Mouse (Mus musculus) c-Kit-positive CD71-positive TER-119-positive erythroid progenitor cells, embryonic 14.5 days (primary cell): ENCODE data around the gene Clca3b.
"Not testable (repeated sequence)": the region's sequence is repeated elsewhere in the genome, so short reads cannot be mapped to it uniquely, and the experiment has no call there.

Source experiments
- DNase-seq: peaks from one replicate; pipeline ENCODE4 v3.0.0-alpha.2; 2013; ENCODE audit warnings: low spot score

Gene Clca3b

DNA sequence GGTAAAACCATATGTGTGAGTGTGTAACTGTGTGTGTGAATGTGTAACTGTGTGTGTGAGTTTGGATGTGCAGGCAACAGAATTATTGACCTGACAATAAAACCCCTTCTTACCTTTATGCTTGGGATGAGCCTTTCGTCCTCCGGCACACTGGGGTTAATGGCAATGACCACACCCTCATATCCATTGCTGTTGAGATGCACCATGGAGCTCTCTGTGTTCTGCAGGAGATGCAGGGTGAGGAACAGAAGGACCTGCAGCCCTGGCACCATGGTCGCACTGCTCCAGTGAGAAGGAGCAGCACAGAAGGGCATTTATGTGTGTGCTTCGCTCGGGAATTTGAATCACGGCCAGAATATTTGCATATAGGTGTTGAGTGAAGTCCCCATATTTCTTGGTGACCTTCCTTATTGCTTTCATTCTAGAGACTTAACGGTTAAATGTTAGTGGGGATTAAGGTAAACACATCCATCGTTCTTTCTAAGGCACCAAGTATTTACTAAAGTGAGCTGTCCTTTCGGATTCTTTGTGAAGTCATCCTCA is at the start of gene Clca3b:
TSS of gene Clca3b (minus strand) at position 344 of the 543 bp plus-strand sequence.
- DNase-seq: not testable (repeated sequence)

DNA sequence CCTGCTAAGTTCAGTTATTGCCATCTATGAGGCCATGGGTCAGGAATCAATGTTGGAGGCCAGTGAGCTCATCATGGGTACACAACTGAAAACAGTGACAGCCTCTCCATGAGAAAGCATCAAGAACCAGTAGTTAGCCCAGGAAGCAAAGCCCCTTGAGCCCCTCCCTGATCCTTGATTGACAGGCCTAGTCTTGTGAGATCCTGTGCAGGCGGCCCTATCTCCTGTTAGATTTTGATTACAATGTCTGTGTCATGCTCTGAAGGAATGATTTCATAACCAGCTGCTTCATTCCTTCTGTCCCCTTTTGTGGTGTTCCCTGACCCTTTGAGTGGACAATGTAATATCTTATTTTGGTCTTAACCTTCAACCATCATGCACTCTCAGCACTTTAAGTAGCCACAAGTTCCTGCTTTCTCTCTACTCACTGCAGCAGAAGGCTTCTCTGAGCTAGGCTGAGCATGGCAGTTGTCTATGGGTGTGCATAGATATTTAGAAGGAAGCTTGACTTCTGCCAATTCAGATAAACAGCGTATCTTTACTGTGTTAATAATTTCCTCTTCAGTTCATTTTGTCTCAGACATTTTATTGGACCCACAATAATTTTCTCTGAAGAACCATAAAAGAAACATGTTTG is 48.0 kb upstream of the Clca3b start:
- no peak for DNase-seq

DNA sequence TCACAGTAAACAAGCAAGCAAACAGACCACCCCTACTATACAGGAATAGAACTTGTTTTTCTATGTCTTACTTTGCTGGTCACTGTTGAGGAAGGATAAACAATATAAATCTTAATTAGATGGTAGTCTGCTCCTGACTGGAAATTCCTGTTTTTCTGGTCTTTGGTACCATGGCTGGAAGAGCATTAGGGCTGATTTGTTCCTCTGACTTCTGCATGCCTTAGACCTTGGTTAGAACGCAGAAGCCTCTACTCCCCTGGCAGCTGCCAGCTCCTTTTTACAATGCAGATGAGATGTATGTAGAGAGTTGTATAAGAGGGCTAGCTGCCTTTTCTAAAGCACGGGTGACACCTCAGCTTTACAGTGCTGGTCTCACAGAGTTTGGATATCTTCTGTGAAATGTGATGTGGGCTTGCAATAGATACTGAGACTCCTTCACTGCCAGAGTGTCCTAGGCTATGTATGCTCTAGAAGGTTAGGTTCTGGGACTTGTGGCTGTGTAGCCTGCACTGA is 41.1 kb upstream of the Clca3b start:
- DNase-seq: no peak

DNA sequence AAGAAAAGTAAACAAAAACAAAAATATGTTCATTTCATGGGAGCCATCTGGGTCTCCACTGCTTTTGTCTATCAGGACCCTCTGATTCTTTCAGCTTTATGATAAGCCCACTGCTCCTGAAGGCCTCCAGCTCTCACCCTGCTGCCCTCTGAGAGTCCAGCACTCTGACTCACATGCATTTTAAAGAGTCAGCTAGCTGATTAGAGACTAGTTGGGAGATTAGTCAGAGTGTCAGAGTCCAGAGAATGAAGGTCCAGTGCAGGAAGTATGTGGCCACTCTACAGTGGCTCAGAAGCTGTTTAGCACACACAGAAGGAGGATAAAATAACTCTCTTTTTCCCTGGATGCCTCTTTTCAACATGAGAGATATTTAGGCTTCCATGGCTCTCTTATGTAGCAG is 37.8 kb upstream of the Clca3b start:
- no peak for DNase-seq

DNA sequence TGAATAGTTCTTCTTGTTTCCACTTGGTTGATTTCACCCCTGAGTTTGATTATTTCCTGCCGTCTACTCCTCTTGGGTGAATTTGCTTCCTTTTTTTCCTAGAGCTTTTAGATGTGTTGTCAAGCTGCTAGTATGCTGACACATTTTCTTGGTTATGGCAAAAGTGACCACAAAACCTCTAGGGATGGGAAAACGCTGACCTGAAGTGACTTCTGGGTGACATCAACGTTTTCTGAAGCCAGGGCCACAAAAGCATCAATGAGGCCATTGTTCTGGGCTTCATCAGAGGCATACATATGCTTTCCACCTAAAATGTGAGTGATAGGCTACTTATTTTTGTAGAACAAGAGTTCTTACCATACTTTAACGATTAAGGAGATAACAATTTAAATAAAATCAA is 22.9 kb upstream of the Clca3b start:
- DNase-seq: not testable (repeated sequence)

DNA sequence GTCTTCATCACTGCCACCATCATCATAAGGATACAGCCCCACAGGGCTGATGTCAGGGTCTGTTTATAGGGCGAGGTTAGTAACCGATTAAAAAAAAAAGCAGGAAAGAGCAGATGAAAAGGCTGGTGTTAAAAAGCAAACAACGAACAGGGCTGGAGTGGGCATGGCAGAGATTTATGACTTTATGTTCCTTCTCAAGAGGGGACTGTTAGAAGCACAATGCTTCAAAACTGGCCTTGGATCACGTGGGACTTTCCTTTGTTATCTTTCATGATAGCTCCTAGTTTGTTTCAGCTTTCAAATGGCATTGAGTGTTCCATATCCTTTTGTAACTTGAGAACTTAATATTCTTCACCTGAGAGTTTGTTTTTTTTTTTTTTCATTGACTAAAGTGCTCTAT is 427 bp upstream of the Clca3b start:
- no peak for DNase-seq

DNA sequence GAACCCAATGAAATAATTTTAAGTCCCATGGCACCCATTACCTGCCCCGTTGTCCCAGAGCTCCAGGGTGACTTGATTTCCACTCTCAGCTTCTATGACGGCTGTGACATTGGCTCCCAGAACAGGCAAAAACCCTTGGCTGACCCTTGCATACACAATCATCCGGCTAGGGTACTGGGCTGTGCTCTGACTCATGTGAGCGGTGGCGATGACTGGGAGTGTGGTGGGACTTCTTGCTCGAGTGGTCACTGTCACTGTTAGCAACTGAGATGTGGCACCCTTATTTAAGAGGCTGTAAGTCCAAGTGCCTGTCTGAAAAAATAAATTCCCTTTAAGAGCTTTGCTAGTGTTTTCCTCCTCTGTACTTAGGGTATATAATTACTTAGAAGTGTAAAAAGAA is 21.9 kb downstream of the Clca3b start:
- no peak for DNase-seq

DNA sequence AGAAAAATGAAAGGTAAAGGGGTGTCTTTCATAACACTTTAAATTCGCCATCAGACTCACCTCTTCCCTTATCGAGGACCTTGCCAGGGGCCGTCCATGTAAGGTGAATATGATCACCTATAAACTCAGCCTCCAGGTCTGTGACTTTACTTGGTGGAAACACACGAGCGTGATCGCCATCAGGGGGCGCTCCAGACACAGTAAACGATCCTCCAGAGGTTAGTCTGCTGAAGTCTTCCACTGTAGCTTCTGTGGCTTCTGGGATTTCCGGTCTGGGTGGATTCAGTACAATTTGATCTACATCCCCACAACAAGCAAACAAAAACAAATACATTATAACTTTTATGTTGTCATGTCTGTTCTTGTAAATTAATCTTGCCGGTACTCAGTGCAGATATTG is 24.0 kb downstream of the Clca3b start:
- peak; percentile 56 for DNase-seq

DNA sequence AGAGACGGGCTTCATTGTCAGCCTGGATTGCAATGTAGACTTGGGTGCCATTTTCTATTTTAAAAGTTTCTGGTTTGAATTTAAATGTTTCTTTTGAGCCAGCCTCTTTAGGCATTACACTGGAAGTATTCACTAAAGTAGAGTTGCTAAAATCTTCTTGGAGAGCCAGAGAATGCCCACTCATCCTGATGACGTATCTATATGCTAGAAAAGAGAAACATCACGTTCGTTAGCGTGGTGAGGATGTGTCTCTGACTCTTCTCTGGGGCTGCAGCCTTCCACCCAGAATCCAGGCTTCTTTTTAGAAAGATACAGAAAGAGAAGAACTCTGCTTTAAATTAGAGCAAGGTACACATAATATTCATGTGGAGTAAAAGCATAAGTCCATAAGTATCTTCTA is 25.8 kb downstream of the Clca3b start:
- DNase-seq: no peak

DNA sequence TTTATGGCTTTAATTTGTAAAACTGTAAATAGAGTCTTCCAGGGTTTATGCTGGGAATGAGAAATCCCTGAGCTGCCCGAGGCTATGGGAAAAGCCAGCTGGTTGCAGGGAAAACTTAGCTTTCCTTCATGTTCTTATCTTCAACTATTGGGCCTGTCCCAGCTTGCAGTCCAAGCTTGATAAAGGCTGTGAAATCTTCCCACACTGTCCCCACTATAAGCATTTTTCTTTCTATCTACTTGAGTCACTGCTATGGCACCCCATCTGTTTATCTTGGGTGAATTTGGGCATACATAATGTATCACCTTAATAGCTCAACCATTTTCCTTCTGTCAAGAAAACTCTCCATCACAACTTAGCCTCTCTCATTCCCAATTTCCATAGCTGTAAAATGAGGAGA is 28.5 kb downstream of the Clca3b start:
- DNase-seq: no peak

DNA sequence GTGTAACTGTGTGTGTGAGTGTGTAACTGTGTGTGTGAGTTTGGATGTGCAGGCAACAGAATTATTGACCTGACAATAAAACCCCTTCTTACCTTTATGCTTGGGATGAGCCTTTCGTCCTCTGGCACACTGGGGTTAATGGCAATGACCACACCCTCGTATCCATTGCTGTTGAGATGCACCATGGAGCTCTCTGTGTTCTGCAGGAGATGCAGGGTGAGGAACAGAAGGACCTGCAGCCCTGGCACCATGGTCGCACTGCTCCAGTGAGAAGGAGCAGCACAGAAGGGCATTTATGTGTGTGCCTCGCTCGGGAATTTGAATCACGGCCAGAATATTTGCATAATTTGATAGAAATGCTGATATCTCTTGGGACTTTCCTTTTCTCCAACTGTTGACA is 29.9 kb downstream of the Clca3b start, which contains the start of gene Clca3a2:
TSS of gene Clca3a2 (minus strand) at position 276 of the 400 bp plus-strand sequence.
- not testable (repeated sequence) for DNase-seq

DNA sequence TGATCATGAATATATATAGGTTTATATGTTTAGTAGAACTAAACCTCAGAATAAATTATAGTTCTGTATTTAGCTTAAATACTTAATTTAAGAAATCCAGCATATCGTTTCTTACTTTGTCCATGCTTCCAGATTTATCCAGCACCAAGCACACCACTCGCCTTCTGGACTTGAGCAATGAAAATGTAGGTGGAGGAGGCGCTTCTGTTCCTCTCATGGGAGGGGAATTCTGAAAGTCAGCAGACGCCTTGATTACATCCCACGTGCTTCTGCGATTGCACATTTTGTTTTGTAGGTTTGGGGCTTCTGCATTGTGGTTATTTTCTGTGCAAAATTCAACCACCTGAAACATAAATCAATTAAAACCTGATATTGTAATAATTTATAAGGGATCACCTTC is 35.8 kb downstream of the Clca3b start:
- DNase-seq: not testable (repeated sequence)

DNA sequence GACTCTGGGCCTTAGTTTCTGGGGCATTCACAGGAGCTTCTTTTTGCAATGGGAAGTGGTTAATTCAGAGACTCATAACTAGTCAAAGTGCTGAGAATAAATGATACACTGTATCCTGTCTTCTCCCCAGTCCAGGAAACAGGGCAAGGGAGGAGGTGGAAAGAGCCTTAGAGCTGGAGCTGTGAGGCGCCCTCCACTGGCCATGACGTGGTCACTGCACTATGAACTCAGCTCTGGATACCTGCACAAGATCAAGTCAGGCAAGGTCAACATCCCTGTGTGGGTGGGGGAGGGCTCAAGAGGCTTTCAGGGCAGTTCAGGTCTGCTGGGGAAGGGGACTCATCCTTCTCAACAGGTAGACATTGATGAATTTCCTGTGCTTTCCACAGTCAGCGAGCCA is 37.3 kb downstream of the Clca3b start:
- no peak for DNase-seq

DNA sequence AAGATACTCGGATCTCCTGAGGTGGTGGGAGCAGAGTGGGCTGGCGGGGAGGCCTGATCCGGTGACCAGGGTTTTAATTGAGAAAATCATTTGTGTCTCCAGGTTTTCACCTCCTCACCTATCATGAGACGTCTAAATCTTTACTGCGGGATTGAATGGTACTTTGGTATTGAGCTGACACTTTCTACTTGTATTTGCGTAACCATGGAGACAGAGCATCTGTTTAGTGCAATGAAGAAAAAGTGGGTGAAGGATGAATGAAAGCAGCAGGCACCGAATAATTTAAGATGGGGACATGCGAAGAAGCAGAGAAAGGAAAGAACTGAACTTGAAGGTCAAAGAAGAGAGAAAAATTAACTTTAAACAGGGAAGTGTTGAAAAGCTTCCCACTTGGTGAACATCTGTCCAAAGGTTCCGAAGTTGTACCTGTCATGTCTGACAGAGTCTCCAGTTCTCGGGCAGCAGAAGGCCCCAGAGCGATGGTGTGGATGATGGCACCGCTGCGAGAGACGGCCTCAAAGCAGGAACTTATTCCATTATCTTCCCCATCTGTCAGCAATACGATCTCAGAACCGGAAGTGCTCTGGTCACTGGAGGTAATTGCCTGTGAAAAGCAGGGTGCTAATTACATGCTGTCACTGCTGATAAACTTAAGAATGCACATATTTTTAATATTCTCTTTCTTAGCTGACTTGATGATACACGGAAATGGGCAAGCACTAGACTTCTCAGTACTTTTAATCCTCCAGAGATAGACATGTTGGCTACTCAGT is 40.8 kb downstream of the Clca3b start:
- not testable (repeated sequence) for DNase-seq

DNA sequence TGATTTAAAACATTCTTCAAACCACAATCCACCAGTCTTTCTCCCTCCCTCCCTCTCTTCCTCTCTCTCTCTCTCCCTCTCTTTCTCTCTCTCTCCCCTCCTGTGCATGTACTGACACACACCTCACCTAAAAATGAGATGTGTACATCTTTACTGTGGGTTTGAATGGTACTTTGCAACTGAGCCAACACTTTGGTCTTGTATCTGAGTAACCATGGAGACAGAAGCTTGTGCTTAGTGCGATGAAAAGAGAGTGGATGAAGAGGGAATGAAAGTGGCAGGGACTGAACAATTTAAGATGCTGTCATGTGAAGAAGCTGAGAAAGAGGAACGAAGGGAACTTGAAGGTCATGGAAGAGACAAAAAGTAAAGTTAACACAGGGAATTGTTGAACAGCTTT is 42.5 kb downstream of the Clca3b start:
- DNase-seq: not testable (repeated sequence)

DNA sequence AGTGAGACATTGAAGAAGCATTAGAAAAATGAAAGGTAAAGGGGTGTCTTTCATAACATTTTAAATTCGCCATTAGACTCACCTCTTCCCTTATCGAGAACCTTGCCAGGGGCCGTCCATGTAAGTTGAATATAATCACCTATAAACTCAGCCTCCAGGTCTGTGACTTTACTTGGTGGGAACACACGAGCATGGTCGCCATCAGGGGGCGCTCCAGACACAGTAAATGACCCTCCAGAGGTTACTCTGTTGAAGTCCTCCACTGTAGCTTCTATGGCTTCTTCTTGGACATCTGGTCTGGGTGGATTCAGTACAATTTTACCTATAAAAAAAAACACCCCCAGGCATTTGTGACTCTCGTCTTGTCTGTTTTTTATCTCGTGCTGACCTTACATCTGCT is 47.3 kb downstream of the Clca3b start:
- DNase-seq: peak; percentile 41

DNA sequence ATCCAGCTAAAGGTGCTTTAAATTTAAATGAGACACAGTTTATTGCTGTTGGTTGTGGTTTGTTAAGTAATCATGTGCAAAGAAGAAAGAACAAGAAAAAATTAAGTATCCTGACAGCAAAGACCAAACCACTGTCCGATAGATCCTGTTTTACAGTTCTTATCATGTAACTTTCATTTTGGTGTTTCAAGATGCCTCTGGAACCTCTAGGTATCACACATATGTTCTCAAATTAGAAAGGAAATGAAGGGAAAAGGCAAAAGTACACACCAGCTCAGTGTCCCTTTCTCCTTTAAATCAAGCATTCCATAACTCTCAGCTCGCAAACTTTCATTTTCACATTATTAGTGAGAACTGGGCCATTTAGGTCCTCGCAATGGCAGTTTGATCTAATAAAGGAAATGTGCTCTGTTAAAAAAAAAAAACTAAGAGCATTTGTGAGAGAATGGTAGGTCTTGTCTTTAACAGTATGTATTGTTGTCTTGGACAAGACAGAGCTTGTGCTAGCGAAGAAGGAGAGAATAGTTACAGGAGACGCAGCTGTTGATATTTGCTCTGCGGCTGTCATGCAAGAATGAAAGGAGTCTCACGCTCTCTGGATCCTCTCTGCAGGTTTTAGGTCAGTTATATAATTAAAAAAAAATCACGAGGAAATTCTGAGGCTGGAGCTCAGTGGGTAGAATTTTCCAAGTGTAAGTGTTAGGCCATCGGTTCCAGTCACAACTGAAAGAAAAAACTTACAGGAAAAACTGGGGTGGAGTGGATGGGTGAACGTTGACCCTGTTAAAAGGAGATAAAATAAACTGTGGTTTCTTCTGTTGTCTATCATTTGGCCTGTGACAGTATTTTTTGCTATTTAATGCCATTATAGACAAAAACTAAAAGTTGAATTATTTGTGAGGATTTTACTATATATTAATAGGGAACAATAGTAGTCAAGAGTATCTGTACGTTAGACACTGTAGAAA is 63.7 kb downstream of the Clca3b start:
- DNase-seq: no peak
